Mouse (Mus musculus): ENCODE results near the gene Mrps21. TPM values are rescaled to one million over a fixed set of nuclear protein-coding genes. Genes with fewer than 3 reads are reported as not detected.
A peak's percentile ranks its signal among the peaks of the same experiment; 100 is the strongest.
"Not testable (repeated sequence)": the region's sequence is repeated elsewhere in the genome, so short reads cannot be mapped to it uniquely, and the experiment has no call there.

Mrps21 gene
- polyA plus RNA-seq, 1 experiment from 2014 or later, result 301 TPM

GRCm38 (mm10) chr3:95861796-95862195 lies 9.5 kb downstream of the Mrps21 start:
- 49% methylated on average over 2 of the region's 2 CpGs for WGBS
- H3K27me3 ChIP-seq (ENCODE audit: control insufficient read depth, insufficient read depth, low read length), result no peaks in the 10 kb centered on the region
- no peak overlapping the region for H3K4me2 ChIP-seq (replicated peaks; ENCODE audit: low read depth)
- no peaks in the 10 kb centered on the region; the same call in 1 of the 2 replicates for H3K36me3 ChIP-seq (ENCODE audit: control insufficient read depth, insufficient read depth, low read length)
- H3K9me3 ChIP-seq (ENCODE audit: control insufficient read depth, low read length), result no peaks in the 10 kb centered on the region
- no peaks in the 10 kb centered on the region for H3K4me1 ChIP-seq (replicated peaks; ENCODE audit: control insufficient read depth, insufficient read depth)
- no peak overlapping the region for H3K9ac ChIP-seq (ENCODE audit: low read length)
- ATAC-seq (ENCODE audit: low FRiP score, low TSS enrichment), result peak; percentile 77
- DNase-seq (ENCODE audit: low spot score), result peak; percentile 66
- no peak overlapping the region for H3K4me3 ChIP-seq (ENCODE audit: low read depth, low read length)
- H3K27ac ChIP-seq (replicated peaks), result no peak overlapping the region
- TF ChIP-seq CTCF (IDR thresholded peaks at IDR 0.05; ENCODE audit: low read depth), result peak; percentile 90
- no peak for TF ChIP-seq EP300 (optimal IDR thresholded peaks at IDR 0.05)

- Histone ChIP-seq H3K9ac (ENCODE audit: low read length) (no peak overlapping the region), H3K4me3 (ENCODE audit: low read depth, low read length) (no peak overlapping the region), H3K4me1 (replicated peaks; ENCODE audit: control insufficient read depth, insufficient read depth) (no peaks in the 10 kb centered on the region), H3K27me3 (ENCODE audit: control insufficient read depth, insufficient read depth, low read length) (no peaks in the 10 kb centered on the region), H3K9me3 (ENCODE audit: control insufficient read depth, low read length) (no peaks in the 10 kb centered on the region), H3K4me2 (replicated peaks; ENCODE audit: low read depth) (no peak overlapping the region), H3K36me3 (ENCODE audit: control insufficient read depth, insufficient read depth, low read length) (no peaks in the 10 kb centered on the region; the same call in 1 of the 2 replicates), H3K27ac (replicated peaks) (no peak overlapping the region)
- no peak for DNase-seq (ENCODE audit: low spot score)
- ATAC-seq (ENCODE audit: low FRiP score, low TSS enrichment), result no peak
- no peak for TF ChIP-seq EP300 (optimal IDR thresholded peaks at IDR 0.05)
- peak; percentile 62 for TF ChIP-seq CTCF (IDR thresholded peaks at IDR 0.05; ENCODE audit: low read depth)
- 78% methylated on average over 10 of the region's 10 CpGs for WGBS
These were observed 10.1 kb downstream of the Mrps21 start for GRCm38 (mm10) chr3:95861216-95861615.

GRCm38 (mm10) chr3:95860323-95860722 lies 11.0 kb downstream of the Mrps21 start:
- no peak for DNase-seq (ENCODE audit: low spot score)
- Histone ChIP-seq H3K4me3 (ENCODE audit: low read depth, low read length) (no peak overlapping the region), H3K27me3 (ENCODE audit: control insufficient read depth, insufficient read depth, low read length) (no peaks in the 10 kb centered on the region), H3K36me3 (ENCODE audit: control insufficient read depth, insufficient read depth, low read length) (no peaks in the 10 kb centered on the region; the same call in 1 of the 2 replicates), H3K4me1 (replicated peaks; ENCODE audit: control insufficient read depth, insufficient read depth) (no peaks in the 10 kb centered on the region), H3K27ac (replicated peaks) (no peak overlapping the region), H3K9me3 (ENCODE audit: control insufficient read depth, low read length) (no peaks in the 10 kb centered on the region), H3K9ac (ENCODE audit: low read length) (no peak overlapping the region), H3K4me2 (replicated peaks; ENCODE audit: low read depth) (no peak overlapping the region)
- WGBS, result 83% methylated on average over 3 of the region's 3 CpGs
- ATAC-seq (ENCODE audit: low FRiP score, low TSS enrichment), result no peak
- TF ChIP-seq EP300 (optimal IDR thresholded peaks at IDR 0.05) (no peak), CTCF (IDR thresholded peaks at IDR 0.05; ENCODE audit: low read depth) (peak; percentile 59)

- not testable (repeated sequence) for DNase-seq (ENCODE audit: low spot score); H3K9me3 ChIP-seq (ENCODE audit: control insufficient read depth, low read length); H3K9ac ChIP-seq (ENCODE audit: low read length); H3K27ac ChIP-seq (replicated peaks); ATAC-seq (ENCODE audit: low FRiP score, low TSS enrichment); H3K4me3 ChIP-seq (ENCODE audit: low read depth, low read length); H3K4me2 ChIP-seq (replicated peaks; ENCODE audit: low read depth); H3K36me3 ChIP-seq (ENCODE audit: control insufficient read depth, insufficient read depth, low read length); H3K27me3 ChIP-seq (ENCODE audit: control insufficient read depth, insufficient read depth, low read length); H3K4me1 ChIP-seq (replicated peaks; ENCODE audit: control insufficient read depth, insufficient read depth)
- WGBS, result 75% methylated on average over 3 of the region's 3 CpGs
These were observed 13.0 kb downstream of the Mrps21 start for GRCm38 (mm10) chr3:95858278-95858677.

- not testable (repeated sequence) for H3K9ac ChIP-seq (ENCODE audit: low read length); DNase-seq (ENCODE audit: low spot score); H3K9me3 ChIP-seq (ENCODE audit: control insufficient read depth, low read length); H3K4me2 ChIP-seq (replicated peaks; ENCODE audit: low read depth); H3K4me1 ChIP-seq (replicated peaks; ENCODE audit: control insufficient read depth, insufficient read depth); H3K27ac ChIP-seq (replicated peaks); H3K4me3 ChIP-seq (ENCODE audit: low read depth, low read length); H3K27me3 ChIP-seq (ENCODE audit: control insufficient read depth, insufficient read depth, low read length); ATAC-seq (ENCODE audit: low FRiP score, low TSS enrichment); H3K36me3 ChIP-seq (ENCODE audit: control insufficient read depth, insufficient read depth, low read length)
- WGBS, result 83% methylated on average over 1 of the region's 1 CpGs
These were observed 14.3 kb downstream of the Mrps21 start for GRCm38 (mm10) chr3:95857050-95857449.

GRCm38 (mm10) chr3:95856115-95856514 lies 15.2 kb downstream of the Mrps21 start:
- 20% methylated on average over 7 of the region's 7 CpGs for WGBS
- H3K36me3 ChIP-seq (ENCODE audit: control insufficient read depth, insufficient read depth, low read length), result peaks cover 7% of the 10 kb centered on the region; the same call in 1 of the 2 replicates
- H3K4me2 ChIP-seq (replicated peaks; ENCODE audit: low read depth), result peak overlapping the region; percentile 91
- H3K9me3 ChIP-seq (ENCODE audit: control insufficient read depth, low read length), result no peaks in the 10 kb centered on the region
- H3K27ac ChIP-seq (replicated peaks), result peak overlapping the region; percentile 70
- H3K4me3 ChIP-seq (ENCODE audit: low read depth, low read length), result peak overlapping the region; percentile 87
- no peaks in the 10 kb centered on the region for H3K27me3 ChIP-seq (ENCODE audit: control insufficient read depth, insufficient read depth, low read length)
- ATAC-seq (ENCODE audit: low FRiP score, low TSS enrichment) (0 out of 2 replicates have a peak, but pooled peaks have one; percentile 9), DNase-seq (ENCODE audit: low spot score) (no peak)
- no peaks in the 10 kb centered on the region for H3K4me1 ChIP-seq (replicated peaks; ENCODE audit: control insufficient read depth, insufficient read depth)
- TF ChIP-seq EP300 (optimal IDR thresholded peaks at IDR 0.05), result no peak
- no peak for TF ChIP-seq CTCF (IDR thresholded peaks at IDR 0.05; ENCODE audit: low read depth)
- H3K9ac ChIP-seq (ENCODE audit: low read length), result peak overlapping the region; percentile 92

Measured in stomach, postnatal 0 days (tissue).